Mouse (Mus musculus): ENCODE results near the gene Ralgps2.

GRCm38 (mm10) chr1:156789844-156790490, 149.5 kb downstream of the Ralgps2 start:
- no peak for TF ChIP-seq POLR2A (IDR thresholded peaks at IDR 0.05; ENCODE audit: borderline replicate concordance, control insufficient read depth, low read depth, low read length)
- no peak for TF ChIP-seq CTCF (IDR thresholded peaks at IDR 0.05; ENCODE audit: control insufficient read depth, insufficient read depth, low read length)

All from bone marrow, adult 2 months (tissue).